Mouse (Mus musculus) midbrain, embryonic 11.5 days (tissue): ENCODE results near the gene Ubr1. TPM values are rescaled to one million over a fixed set of nuclear protein-coding genes. Genes with fewer than 3 reads are reported as not detected.
A peak's percentile ranks its signal among the peaks of the same experiment; 100 is the strongest.
"Not testable (repeated sequence)": the region's sequence is repeated elsewhere in the genome, so short reads cannot be mapped to it uniquely, and the experiment has no call there.

Experiments
- ATAC-seq: fragments of 200-750 bp; cut with Nextera tagmentation; 2 replicates; pipeline ENCODE4 v1.8.0; 2017; ENCODE audit warnings: moderate TSS enrichment, moderate library complexity; ENCODE audit not compliant: low FRiP score
- DNase-seq: peaks from one replicate; pipeline ENCODE4 v3.0.0; 2015; ENCODE audit warnings: low spot score; ENCODE audit errors: missing footprints
- H3K27ac ChIP-seq: fragments of 300-500 bp; sonication (generic); 2 replicates; pipeline ENCODE4 v1.5.1; 2014; ENCODE audit warnings: low read depth, low read length
- H3K27me3 ChIP-seq: fragments of 300-500 bp; sonication (generic); 2 replicates; pipeline ENCODE4 v1.6.1; 2014; ENCODE audit warnings: mild to moderate bottlenecking, low read length, moderate library complexity, mixed read lengths; ENCODE audit not compliant: control insufficient read depth, insufficient read depth
- H3K36me3 ChIP-seq: fragments of 300-500 bp; sonication (generic); 2 replicates; pipeline ENCODE4 v1.6.1; 2014; ENCODE audit warnings: mild to moderate bottlenecking, low read length, moderate library complexity, mixed read lengths; ENCODE audit not compliant: control insufficient read depth, insufficient read depth
- H3K4me1 ChIP-seq: fragments of 300-500 bp; sonication (generic); 2 replicates; pipeline ENCODE4 v1.6.1; 2014; ENCODE audit warnings: low read length; ENCODE audit not compliant: control insufficient read depth, insufficient read depth
- H3K4me2 ChIP-seq: fragments of 300-500 bp; sonication (generic); 2 replicates; pipeline ENCODE4 v1.6.1; 2014; ENCODE audit warnings: mild to moderate bottlenecking, moderate library complexity
- H3K4me3 ChIP-seq: fragments of 300-500 bp; sonication (generic); 2 replicates; pipeline ENCODE4 v1.5.1; 2014; ENCODE audit warnings: low read depth, low read length
- H3K9ac ChIP-seq: fragments of 300-500 bp; sonication (generic); 2 replicates; pipeline ENCODE4 v1.6.1; 2014; ENCODE audit warnings: low read length
- H3K9me3 ChIP-seq: fragments of 300-500 bp; sonication (generic); 2 replicates; pipeline ENCODE4 v1.6.1; 2016; ENCODE audit warnings: low read length; ENCODE audit not compliant: control insufficient read depth
- WGBS: fragments of 180-500 bp; shearing (Covaris S2); extraction: QIAGEN DNeasy Blood & Tissue Kit; methylation state at CpG from one replicate; pipeline ENCODE4 v1.1.7; 2014; 5-methylcytosine and 5-hydroxymethylcytosine counted together
- polyA plus RNA-seq: library from polyadenylated mRNA; unstranded; fragments of >200 nt; fragmentation: Nextera tagmentation; extraction: Ambion mirVana; gene quantifications from 2 replicates; pipeline ENCODE4 v1.2.1, GENCODE M21; 2014

Gene Ubr1
- polyA plus RNA-seq, 1 experiment from 2014 or later: 21.0 TPM

- Histone ChIP-seq H3K4me1 (no peaks in the 10 kb centered on the region), H3K27ac (no peak overlapping the region), H3K9ac (no peak overlapping the region), H3K4me3 (no peak overlapping the region), H3K36me3 (no peaks in the 10 kb centered on the region), H3K27me3 (no peaks in the 10 kb centered on the region), H3K4me2 (no peak overlapping the region), H3K9me3 (no peaks in the 10 kb centered on the region)
- ATAC-seq (no peak), DNase-seq (no peak)
- WGBS: 85% methylated on average over 1 of the region's 1 CpGs
Observed at GRCm38 (mm10) chr2:120979819-120980218, 9.3 kb upstream of the Ubr1 start.

DNA sequence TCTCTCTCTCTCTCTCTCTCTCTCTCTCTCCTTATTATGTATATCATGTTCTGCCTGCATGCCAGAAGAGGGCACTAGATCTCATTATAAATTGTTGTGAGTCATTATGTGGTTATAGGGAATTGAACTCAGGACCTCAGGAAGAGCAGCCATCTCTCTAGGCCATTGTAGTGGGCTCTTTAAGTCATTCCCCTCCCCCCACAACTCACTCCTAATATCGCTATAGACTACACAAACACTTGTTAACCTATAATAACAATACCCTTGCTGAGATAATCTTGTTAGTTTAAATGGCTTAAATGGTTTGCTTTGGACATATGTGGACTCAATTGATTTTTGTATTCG is 8.2 kb upstream of the Ubr1 start:
- H3K9ac ChIP-seq: no peak overlapping the region
- H3K9me3 ChIP-seq: no peaks in the 10 kb centered on the region
- DNase-seq (no peak), ATAC-seq (no peak)
- WGBS: 61% methylated on average over 2 of the region's 2 CpGs
- H3K4me1 ChIP-seq: no peaks in the 10 kb centered on the region
- no peak overlapping the region for H3K4me2 ChIP-seq
- no peak overlapping the region for H3K4me3 ChIP-seq
- no peak overlapping the region for H3K27ac ChIP-seq
- H3K27me3 ChIP-seq: no peaks in the 10 kb centered on the region
- no peaks in the 10 kb centered on the region for H3K36me3 ChIP-seq

DNA sequence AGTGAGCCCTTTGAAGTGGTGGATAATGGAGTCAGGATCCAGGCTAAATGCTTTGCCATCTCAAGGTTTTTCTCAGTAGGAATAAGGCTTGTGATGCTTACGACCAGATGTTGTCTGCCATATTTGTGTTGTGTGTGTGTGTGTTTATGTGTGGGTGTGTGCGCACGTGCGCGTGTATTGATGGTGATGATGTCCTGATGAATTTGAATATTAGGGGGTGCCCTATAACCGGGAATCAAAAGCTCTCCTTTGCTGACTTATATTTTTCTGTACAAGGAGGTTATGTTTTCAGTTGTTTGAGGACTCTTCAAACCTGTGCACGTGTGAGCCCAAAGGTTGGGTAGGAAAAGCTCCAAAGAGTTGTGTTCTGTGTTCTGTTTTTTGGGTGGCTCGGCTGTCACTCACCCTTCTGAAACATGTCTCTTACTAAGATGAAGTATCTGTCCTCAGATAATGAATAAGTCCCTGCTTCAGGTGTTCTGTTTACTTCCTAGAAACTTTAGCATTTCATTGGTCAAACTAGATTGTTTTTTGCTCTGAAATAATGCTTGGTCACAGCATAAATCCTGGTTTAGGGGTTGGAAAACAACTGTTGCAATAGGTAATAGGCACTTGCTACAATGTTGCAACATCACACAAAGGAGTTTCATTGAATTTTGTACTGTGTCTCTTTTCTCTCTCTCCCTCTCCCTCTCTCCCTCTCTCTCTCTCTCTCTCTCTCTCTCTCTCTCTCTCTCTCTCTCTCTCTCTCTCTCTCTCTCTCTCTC is 7.6 kb upstream of the Ubr1 start:
- H3K4me3 ChIP-seq: peak overlapping the region; percentile 73
- ATAC-seq (no peak), DNase-seq (no peak)
- H3K9ac ChIP-seq: no peak overlapping the region
- no peaks in the 10 kb centered on the region for H3K36me3 ChIP-seq
- 78% methylated on average over 8 of the region's 8 CpGs for WGBS
- no peaks in the 10 kb centered on the region for H3K9me3 ChIP-seq
- H3K4me1 ChIP-seq: no peaks in the 10 kb centered on the region
- H3K27ac ChIP-seq: no peak overlapping the region
- peak overlapping the region; percentile 95 for H3K4me2 ChIP-seq
- no peaks in the 10 kb centered on the region for H3K27me3 ChIP-seq

DNA sequence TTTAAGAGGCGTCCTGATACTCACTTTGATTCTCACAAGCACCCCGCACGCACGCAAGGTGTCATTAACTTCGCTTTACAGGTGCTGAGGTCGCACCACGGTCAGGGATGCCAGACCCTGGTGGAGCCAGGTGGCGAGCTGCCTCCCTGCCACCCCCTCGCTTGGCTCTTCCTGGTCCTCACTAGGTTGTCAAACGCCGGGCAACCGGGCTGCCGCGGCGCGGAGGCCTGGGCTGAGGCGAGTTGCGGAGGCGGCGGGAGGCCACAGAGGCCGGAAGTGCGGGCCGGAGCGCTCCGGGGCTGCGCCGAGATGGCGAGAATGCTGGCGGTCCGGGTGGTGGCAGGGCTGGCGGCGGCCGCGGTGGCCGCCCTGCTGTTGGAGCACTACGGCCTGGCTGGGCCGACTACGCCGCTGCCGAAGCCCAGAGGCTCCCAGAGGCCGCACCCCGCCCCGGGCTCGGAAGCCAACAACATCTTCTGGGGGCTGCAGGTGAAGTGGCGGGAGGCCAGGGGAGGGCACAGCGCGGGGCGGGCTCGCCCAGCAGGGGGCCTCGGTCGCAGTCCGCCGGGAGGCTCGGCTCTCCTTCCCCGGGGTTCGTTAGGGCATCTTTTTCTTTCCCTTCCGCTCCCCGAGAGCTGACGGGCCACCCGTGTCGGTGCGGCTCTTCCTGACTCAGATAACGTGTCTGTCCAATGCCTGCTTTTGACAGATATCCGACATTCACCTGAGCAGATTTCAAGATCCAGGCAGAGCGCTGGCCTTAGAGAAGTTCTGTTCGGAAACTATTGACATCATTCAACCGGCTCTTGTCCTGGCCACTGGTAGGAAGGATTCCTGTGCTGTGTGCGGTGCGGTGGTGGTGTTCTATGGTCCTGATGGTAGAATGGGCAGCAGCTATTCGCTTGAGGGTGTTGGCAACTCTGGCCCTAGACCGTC is 6.7 kb upstream of the Ubr1 start, which contains the start of gene Tmem62:
Gene Tmem62 (plus strand): TSS at position 28 of the 936 bp plus-strand sequence.
- ATAC-seq (peak; percentile 84), DNase-seq (peak; percentile 96)
- H3K27ac ChIP-seq: peak within 1 kb of the TSS; percentile 60; the same call in 1 of the 2 replicates
- WGBS: 2% methylated on average over 71 of the region's 71 CpGs
- H3K9me3 ChIP-seq: no peaks in the 10 kb centered on the region
- H3K9ac ChIP-seq: peak within 1 kb of the TSS; percentile 87
- peak within 1 kb of the TSS; percentile 95 for H3K4me2 ChIP-seq
- H3K36me3 ChIP-seq: no peaks in the 10 kb centered on the region
- no peaks in the 10 kb centered on the region for H3K27me3 ChIP-seq
- H3K4me1 ChIP-seq: no peaks in the 10 kb centered on the region
- peak within 1 kb of the TSS; percentile 73 for H3K4me3 ChIP-seq

DNA sequence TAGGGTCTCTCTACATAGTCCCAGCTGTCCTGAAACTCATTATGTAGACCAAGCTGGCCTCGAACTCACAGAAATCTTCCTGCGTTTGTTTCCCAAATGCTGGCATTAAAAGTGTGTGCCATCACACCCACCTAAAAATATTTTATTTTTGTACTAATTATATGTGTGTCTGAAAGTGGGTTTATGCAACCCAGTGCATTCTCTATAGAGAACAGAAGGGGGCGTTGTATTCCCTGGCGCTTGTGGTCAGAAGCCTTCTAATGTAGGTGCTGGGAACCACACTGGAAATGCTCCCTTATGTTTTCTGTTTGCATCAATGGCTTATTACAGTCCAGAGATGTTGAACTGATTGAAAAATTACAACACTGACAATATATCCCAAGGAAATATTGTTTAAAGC is 5.8 kb upstream of the Ubr1 start:
- H3K36me3 ChIP-seq: no peaks in the 10 kb centered on the region
- DNase-seq (no peak), ATAC-seq (no peak)
- no peaks in the 10 kb centered on the region for H3K4me1 ChIP-seq
- WGBS: 50% methylated on average over 4 of the region's 4 CpGs
- H3K27me3 ChIP-seq: no peaks in the 10 kb centered on the region
- H3K4me3 ChIP-seq: no peak overlapping the region
- H3K9ac ChIP-seq: no peak overlapping the region
- H3K27ac ChIP-seq: no peak overlapping the region
- H3K9me3 ChIP-seq: no peaks in the 10 kb centered on the region
- no peak overlapping the region; the same call in 1 of the 2 replicates for H3K4me2 ChIP-seq

- no peak overlapping the region for H3K4me3 ChIP-seq
- no peak overlapping the region for H3K27ac ChIP-seq
- H3K9ac ChIP-seq: no peak overlapping the region
- DNase-seq (no peak), ATAC-seq (no peak)
- no peaks in the 10 kb centered on the region for H3K9me3 ChIP-seq
- H3K36me3 ChIP-seq: no peaks in the 10 kb centered on the region
- H3K27me3 ChIP-seq: no peaks in the 10 kb centered on the region
- H3K4me1 ChIP-seq: peaks cover 4% of the 10 kb centered on the region; the same call in 1 of the 2 replicates
- WGBS: 19% methylated on average over 5 of the region's 5 CpGs
- 0 out of 2 replicates have a peak overlapping the region, but pooled peaks have one; percentile 3 for H3K4me2 ChIP-seq
Observed at GRCm38 (mm10) chr2:120972964-120973363, 2.4 kb upstream of the Ubr1 start.

- not testable (repeated sequence) for H3K4me2 ChIP-seq, H3K4me1 ChIP-seq, H3K27ac ChIP-seq, H3K36me3 ChIP-seq, H3K9me3 ChIP-seq, H3K9ac ChIP-seq, DNase-seq, H3K27me3 ChIP-seq, H3K4me3 ChIP-seq, ATAC-seq
- WGBS: 96% methylated on average over 8 of the region's 8 CpGs
Observed at GRCm38 (mm10) chr2:120972257-120972656, 1.7 kb upstream of the Ubr1 start.

- Histone ChIP-seq H3K36me3 (no peaks in the 10 kb centered on the region), H3K4me1 (peaks cover 4% of the 10 kb centered on the region; the same call in 1 of the 2 replicates), H3K9me3 (no peaks in the 10 kb centered on the region), H3K4me3 (no peak overlapping the region), H3K27ac (no peak overlapping the region), H3K27me3 (no peaks in the 10 kb centered on the region), H3K4me2 (no peak overlapping the region), H3K9ac (no peak overlapping the region)
- DNase-seq (no peak), ATAC-seq (no peak)
- WGBS: 92% methylated on average over 4 of the region's 4 CpGs
Observed at GRCm38 (mm10) chr2:120971766-120972165, 1.3 kb upstream of the Ubr1 start.
